Mouse (Mus musculus) spleen, adult 2 months (tissue): ENCODE measurements around the gene Ppfibp1. TPM values are rescaled to one million over a fixed set of nuclear protein-coding genes. Genes with fewer than 3 reads are reported as not detected.

Experiments used
- DNase-seq, 2 experiments: peaks; one replicate each; pipeline versions ENCODE4 v3.0.0 to v3.0.0-alpha.2; 2012 to 2021; ENCODE audit warnings: low spot score in 2 of 2, low read depth in 1 of 2
- H3K27ac ChIP-seq: fragments of 200-500 bp; 2 replicates; pipeline ENCODE4 v1.5.1; 2012; ENCODE audit warnings: low read length, inconsistent platforms; ENCODE audit not compliant: insufficient read depth
- H3K27me3 ChIP-seq: fragments of 200-500 bp; 2 replicates; pipeline ENCODE4 v1.6.1; 2012; ENCODE audit warnings: mild to moderate bottlenecking, moderate library complexity, low read length, inconsistent platforms; ENCODE audit not compliant: control insufficient read depth, insufficient read depth
- H3K36me3 ChIP-seq: fragments of 200-500 bp; 2 replicates; pipeline ENCODE4 v1.6.1; 2012; ENCODE audit warnings: mild to moderate bottlenecking, low read length, inconsistent platforms; ENCODE audit not compliant: control insufficient read depth, insufficient read depth
- H3K4me1 ChIP-seq: fragments of 200-500 bp; 2 replicates; pipeline ENCODE4 v1.6.1; 2011; ENCODE audit warnings: inconsistent platforms; ENCODE audit not compliant: control insufficient read depth, insufficient read depth, insufficient read length
- H3K4me3 ChIP-seq: fragments of 200-500 bp; 2 replicates; pipeline ENCODE4 v1.5.1; 2011; ENCODE audit warnings: mild to moderate bottlenecking, inconsistent platforms; ENCODE audit not compliant: insufficient read depth, insufficient read length; ENCODE audit errors: extremely low read depth
- CTCF ChIP-seq: fragments of 200-500 bp; IDR thresholded peaks from 2 replicates; pipeline ENCODE4 v1.5.1; 2011; ENCODE audit warnings: mild to moderate bottlenecking, inconsistent platforms; ENCODE audit not compliant: insufficient read depth, insufficient read length, insufficient replicate concordance; ENCODE audit errors: extremely low read depth
- POLR2A ChIP-seq: fragments of 200-500 bp; IDR thresholded peaks from 2 replicates; pipeline ENCODE4 v1.6.1; 2011; ENCODE audit warnings: low read depth, low read length, inconsistent platforms
- WGBS: fragments of 180-500 bp; shearing (Covaris S2); methylation state at CpG from one replicate; pipeline ENCODE4 v1.1.7; 2018; 5-methylcytosine and 5-hydroxymethylcytosine counted together
- polyA plus RNA-seq: library from polyadenylated mRNA; depleted of rRNA; stranded (reverse); fragments of >200 nt; gene quantifications from 2 replicates; pipeline ENCODE4 v1.2.3, GENCODE M21; 2012

Gene Ppfibp1
- polyA plus RNA-seq, 1 experiment = 5.3 TPM

- WGBS = 96% methylated on average over 13 of the region's 13 CpGs
- DNase-seq = no peak
- peaks cover 29% of the 10 kb centered on the region for H3K36me3 ChIP-seq
- H3K27ac ChIP-seq = no peak overlapping the region
- H3K27me3 ChIP-seq = no peaks in the 10 kb centered on the region
- TF ChIP-seq CTCF (no peak), POLR2A (no peak)
- no peak overlapping the region for H3K4me3 ChIP-seq
- H3K4me1 ChIP-seq = no peaks in the 10 kb centered on the region
Observed at GRCm38 (mm10) chr6:147049239-147049805, 161.0 kb downstream of the Ppfibp1 start.

- 93% methylated on average over 8 of the region's 8 CpGs for WGBS
- Histone ChIP-seq H3K36me3 (peaks cover 28% of the 10 kb centered on the region), H3K4me3 (no peak overlapping the region), H3K4me1 (no peaks in the 10 kb centered on the region), H3K27ac (no peak overlapping the region), H3K27me3 (no peaks in the 10 kb centered on the region)
- no peak for TF ChIP-seq POLR2A
- no peak for TF ChIP-seq CTCF
- no peak for DNase-seq
Observed at GRCm38 (mm10) chr6:147051666-147052065, 163.4 kb downstream of the Ppfibp1 start.

GRCm38 (mm10) chr6:147052440-147052839 lies 164.2 kb downstream of the Ppfibp1 start:
- H3K27me3 ChIP-seq = no peaks in the 10 kb centered on the region
- H3K27ac ChIP-seq = no peak overlapping the region
- peaks cover 26% of the 10 kb centered on the region for H3K36me3 ChIP-seq
- 94% methylated on average over 9 of the region's 9 CpGs for WGBS
- no peaks in the 10 kb centered on the region for H3K4me1 ChIP-seq
- DNase-seq = no peak
- TF ChIP-seq POLR2A (no peak), CTCF (no peak)
- H3K4me3 ChIP-seq = no peak overlapping the region

- 94% methylated on average over 19 of the region's 19 CpGs for WGBS
- H3K36me3 ChIP-seq = peaks cover 24% of the 10 kb centered on the region
Observed at GRCm38 (mm10) chr6:147053785-147054646, 165.7 kb downstream of the Ppfibp1 start.

GRCm38 (mm10) chr6:147055374-147055977 lies 167.2 kb downstream of the Ppfibp1 start:
- H3K27me3 ChIP-seq = no peaks in the 10 kb centered on the region
- H3K27ac ChIP-seq = no peak overlapping the region
- no peak for DNase-seq
- WGBS = 86% methylated on average over 10 of the region's 10 CpGs
- H3K4me3 ChIP-seq = no peak overlapping the region
- no peaks in the 10 kb centered on the region for H3K4me1 ChIP-seq
- peaks cover 19% of the 10 kb centered on the region for H3K36me3 ChIP-seq
- TF ChIP-seq POLR2A (no peak), CTCF (no peak)

More at GRCm38 (mm10) chr6:147053785-147054646, 165.7 kb downstream of the Ppfibp1 start:
- no peak for TF ChIP-seq POLR2A
- TF ChIP-seq CTCF = no peak
- Histone ChIP-seq H3K4me1 (no peaks in the 10 kb centered on the region), H3K27ac (no peak overlapping the region), H3K4me3 (no peak overlapping the region), H3K27me3 (no peaks in the 10 kb centered on the region)
- DNase-seq = no peak

GRCm38 (mm10) chr6:147059326-147059725 lies 171.0 kb downstream of the Ppfibp1 start:
- H3K36me3 ChIP-seq = peaks cover 25% of the 10 kb centered on the region
- no peaks in the 10 kb centered on the region for H3K27me3 ChIP-seq
- H3K4me1 ChIP-seq = no peaks in the 10 kb centered on the region
- DNase-seq = no peak
- TF ChIP-seq CTCF (no peak), POLR2A (no peak)
- no peak overlapping the region for H3K27ac ChIP-seq
- 88% methylated on average over 7 of the region's 7 CpGs for WGBS
- H3K4me3 ChIP-seq = no peak overlapping the region

GRCm38 (mm10) chr6:147061630-147062029 lies 173.3 kb downstream of the Ppfibp1 start:
- Histone ChIP-seq H3K4me3 (no peak overlapping the region), H3K27ac (no peak overlapping the region), H3K4me1 (no peaks in the 10 kb centered on the region), H3K36me3 (peaks cover 22% of the 10 kb centered on the region), H3K27me3 (no peaks in the 10 kb centered on the region)
- DNase-seq = no peak
- WGBS = 97% methylated on average over 9 of the region's 9 CpGs
- TF ChIP-seq CTCF = no peak
- no peak for TF ChIP-seq POLR2A
